Mouse (Mus musculus) limb, embryonic 14.5 days (tissue): ENCODE measurements around the gene Lrrc51. TPM values are rescaled to one million over a fixed set of nuclear protein-coding genes. Genes with fewer than 3 reads are reported as not detected.

Source experiments
- ATAC-seq: fragments of 200-750 bp; cut with Nextera tagmentation; 2 replicates; pipeline ENCODE4 v1.8.0; 2017; ENCODE audit warnings: low read depth, moderate number of reproducible peaks, moderate TSS enrichment; ENCODE audit not compliant: low FRiP score
- DNase-seq: peaks from one replicate; pipeline ENCODE4 v3.0.0-alpha.2; 2015; ENCODE audit warnings: low spot score
- H3K27ac ChIP-seq: fragments of 300-500 bp; sonication (generic); replicated peaks from 2 replicates; pipeline ENCODE4 v1.5.1; 2014; ENCODE audit warnings: low read depth, mild to moderate bottlenecking, low read length, moderate library complexity, mixed read lengths
- H3K27me3 ChIP-seq: fragments of 300-500 bp; sonication (generic); 2 replicates; pipeline ENCODE4 v1.6.1; 2014; ENCODE audit warnings: low read length, mixed read lengths; ENCODE audit not compliant: control insufficient read depth, insufficient read depth
- H3K36me3 ChIP-seq: fragments of 300-500 bp; sonication (generic); 2 replicates; pipeline ENCODE4 v1.6.1; 2014; ENCODE audit warnings: mild to moderate bottlenecking, low read length, moderate library complexity, mixed read lengths; ENCODE audit not compliant: control insufficient read depth, insufficient read depth
- H3K4me1 ChIP-seq: fragments of 300-500 bp; sonication (generic); 2 replicates; pipeline ENCODE4 v1.6.1; 2014; ENCODE audit warnings: antibody characterized with exemption, low read length, mixed read lengths; ENCODE audit not compliant: control insufficient read depth, insufficient read depth
- H3K4me2 ChIP-seq: fragments of 300-500 bp; sonication (generic); replicated peaks from 2 replicates; pipeline ENCODE4 v1.6.1; 2014; ENCODE audit warnings: low read depth, mild to moderate bottlenecking, low read length, moderate library complexity; ENCODE audit not compliant: severe bottlenecking
- H3K4me3 ChIP-seq: fragments of 300-500 bp; sonication (generic); replicated peaks from 2 replicates; pipeline ENCODE4 v1.5.1; 2014; ENCODE audit warnings: low read length
- H3K9ac ChIP-seq: fragments of 300-500 bp; sonication (generic); 2 replicates; pipeline ENCODE4 v1.6.1; 2014; ENCODE audit warnings: mild to moderate bottlenecking, low read depth, low read length, moderate library complexity; ENCODE audit not compliant: severe bottlenecking
- H3K9me3 ChIP-seq: fragments of 300-500 bp; sonication (generic); 2 replicates; pipeline ENCODE4 v1.6.1; 2016; ENCODE audit warnings: low read length; ENCODE audit not compliant: control insufficient read depth
- POLR2A ChIP-seq: fragments of 200-500 bp; IDR thresholded peaks from 2 replicates; pipeline ENCODE4 v1.8.0; 2012; ENCODE audit warnings: inconsistent platforms, mild to moderate bottlenecking, moderate library complexity, borderline replicate concordance; ENCODE audit not compliant: insufficient read depth, insufficient read length; ENCODE audit errors: extremely low read depth
- WGBS: fragments of 180-500 bp; shearing (Covaris S2); extraction: QIAGEN DNeasy Blood & Tissue Kit; methylation state at CpG from one replicate; pipeline ENCODE4 v1.1.7; 2014; 5-methylcytosine and 5-hydroxymethylcytosine counted together
- polyA plus RNA-seq, 2 experiments: library from polyadenylated mRNA; depleted of rRNA in 1 of 2; stranded (reverse) in 1 of 2; unstranded in 1 of 2; fragments of >200 nt; fragmentation: Nextera tagmentation in 1 of 2; extraction: Ambion mirVana in 1 of 2; gene quantifications; 2 replicates each; pipeline versions ENCODE4 v1.2.1 to v1.2.3; 2012 to 2014

The Lrrc51 gene
- polyA plus RNA-seq, 2 experiments = 7.5 to 11.7 TPM

DNA sequence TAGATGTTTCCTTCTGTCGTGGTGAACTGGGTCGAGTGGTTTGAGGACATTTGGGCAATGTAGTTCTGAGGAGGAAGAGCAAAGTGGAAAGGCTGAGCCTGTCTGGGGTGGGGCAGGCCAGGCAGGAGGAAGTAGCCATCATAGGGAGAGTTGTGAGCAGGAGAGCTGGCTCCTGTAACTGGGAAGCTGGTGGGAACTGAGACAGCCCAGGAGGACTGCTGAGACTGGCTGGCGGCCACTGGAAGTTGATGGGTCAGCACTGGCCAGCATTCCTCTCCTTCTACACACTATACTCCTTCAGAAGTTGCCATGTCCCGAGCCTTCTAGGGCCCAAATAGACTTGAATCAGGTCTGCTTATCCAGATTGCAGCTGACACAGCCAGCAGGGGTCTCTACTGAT lies 25.3 kb downstream of the Lrrc51 start:
- no peak for ATAC-seq

DNA sequence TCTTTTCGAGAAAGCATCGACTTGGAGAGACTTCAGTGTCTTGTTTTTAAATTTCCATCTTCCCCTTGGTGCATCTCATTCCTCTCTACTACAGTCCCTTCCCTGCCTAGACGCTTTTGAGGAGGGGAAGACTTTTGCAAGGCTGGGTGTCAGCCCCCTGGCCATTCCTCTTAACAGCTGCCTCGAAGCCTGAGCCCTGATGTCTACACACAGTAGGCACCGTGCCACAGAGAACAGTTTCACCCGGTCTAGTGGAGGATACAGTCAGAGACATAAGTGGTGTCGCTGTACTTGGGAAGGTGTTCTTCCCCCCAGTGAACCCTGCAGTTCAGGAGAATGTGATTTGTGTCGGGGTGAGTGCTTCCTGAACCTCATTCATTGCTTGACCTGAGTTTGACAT lies 27.0 kb downstream of the Lrrc51 start:
- 0 out of 2 replicates have a peak overlapping the region, but pooled peaks have one; percentile 21 for H3K27ac ChIP-seq
- TF ChIP-seq POLR2A = no peak
- H3K27me3 ChIP-seq = no peaks in the 10 kb centered on the region
- ATAC-seq (no peak), DNase-seq (no peak)
- H3K36me3 ChIP-seq = peaks cover 23% of the 10 kb centered on the region
- H3K9ac ChIP-seq = peak overlapping the region; percentile 82
- 67% methylated on average over 8 of the region's 8 CpGs for WGBS
- peak overlapping the region; percentile 53 for H3K4me2 ChIP-seq
- peak overlapping the region; percentile 80 for H3K4me3 ChIP-seq
- H3K9me3 ChIP-seq = no peaks in the 10 kb centered on the region
- peaks cover 12% of the 10 kb centered on the region for H3K4me1 ChIP-seq

More for the DNA sequence above, 25.3 kb downstream of the Lrrc51 start:
- H3K4me1 ChIP-seq = peaks cover 12% of the 10 kb centered on the region
- DNase-seq = no peak
- no peaks in the 10 kb centered on the region for H3K27me3 ChIP-seq
- H3K9me3 ChIP-seq = no peaks in the 10 kb centered on the region
- peak overlapping the region; percentile 1; the same call in 1 of the 2 replicates for H3K9ac ChIP-seq
- no peak for TF ChIP-seq POLR2A
- H3K4me3 ChIP-seq = no peak overlapping the region
- no peak overlapping the region for H3K27ac ChIP-seq
- H3K4me2 ChIP-seq = no peak overlapping the region
- WGBS = 81% methylated on average over 4 of the region's 4 CpGs
- H3K36me3 ChIP-seq = peaks cover 39% of the 10 kb centered on the region

GRCm38 (mm10) chr7:101906287-101906681 lies 27.4 kb downstream of the Lrrc51 start, which contains the start of gene Tomt:
Gene Tomt (minus strand): TSS chr7:101906359.
- Histone ChIP-seq H3K27me3 (no peaks in the 10 kb centered on the region), H3K9me3 (no peaks in the 10 kb centered on the region), H3K27ac (peak within 1 kb of the TSS; percentile 96), H3K4me2 (peak within 1 kb of the TSS; percentile 64), H3K4me3 (peak within 1 kb of the TSS; percentile 80), H3K36me3 (peaks cover 20% of the 10 kb centered on the region), H3K9ac (peak within 1 kb of the TSS; percentile 82), H3K4me1 (peaks cover 12% of the 10 kb centered on the region)
- DNase-seq = no peak
- TF ChIP-seq POLR2A = no peak
- ATAC-seq = no peak
- 12% methylated on average over 11 of the region's 11 CpGs for WGBS

- peak; percentile 69; the same call in 1 of the 2 replicates for TF ChIP-seq POLR2A
- peak; percentile 98 for ATAC-seq
- WGBS = 3% methylated on average over 56 of the region's 61 CpGs
- Histone ChIP-seq H3K27me3 (no peaks in the 10 kb centered on the region), H3K27ac (peak within 1 kb of the TSS; percentile 96), H3K4me3 (peak within 1 kb of the TSS; percentile 80), H3K4me1 (peaks cover 12% of the 10 kb centered on the region), H3K4me2 (peak within 1 kb of the TSS; percentile 64), H3K36me3 (peaks cover 14% of the 10 kb centered on the region), H3K9ac (peak within 1 kb of the TSS; percentile 82), H3K9me3 (no peaks in the 10 kb centered on the region)
- DNase-seq = peak; percentile 99
Measured at GRCm38 (mm10) chr7:101905561-101906286, 28.0 kb downstream of the Lrrc51 start, which contains the start of gene Lamtor1. Gene Lamtor1 (plus strand): TSS chr7:101905904.

- no peaks in the 10 kb centered on the region for H3K9me3 ChIP-seq
- H3K36me3 ChIP-seq = peaks cover 9% of the 10 kb centered on the region; the same call in 1 of the 2 replicates
- H3K4me2 ChIP-seq = no peak overlapping the region
- no peak for ATAC-seq
- no peaks in the 10 kb centered on the region for H3K27me3 ChIP-seq
- H3K4me3 ChIP-seq = no peak overlapping the region
- no peak for TF ChIP-seq POLR2A
- H3K27ac ChIP-seq = no peak overlapping the region
- no peak for DNase-seq
- peaks cover 12% of the 10 kb centered on the region for H3K4me1 ChIP-seq
- H3K9ac ChIP-seq = no peak overlapping the region
Measured at GRCm38 (mm10) chr7:101902846-101903245, 30.8 kb downstream of the Lrrc51 start.
